Mouse (Mus musculus) heart, embryonic 14.5 days (tissue): ENCODE data around the gene Tmem150b. TPM values are rescaled to one million over a fixed set of nuclear protein-coding genes. Genes with fewer than 3 reads are reported as not detected.
A peak's percentile ranks its signal among the peaks of the same experiment; 100 is the strongest.

Experiments
- ATAC-seq: fragments of 200-750 bp; cut with Nextera tagmentation; 2 replicates; pipeline ENCODE4 v1.8.0; 2017; ENCODE audit warnings: low read depth, moderate TSS enrichment; ENCODE audit not compliant: insufficient number of reproducible peaks, insufficient read depth, low FRiP score
- H3K27ac ChIP-seq, 2 experiments: fragments of 200-500 bp in 1 of 2; fragments of 300-500 bp in 1 of 2; sonication (generic) in 1 of 2; replicated peaks in 1 of 2; 2 replicates each; pipeline ENCODE4 v1.5.1; 2012 to 2014; ENCODE audit warnings: low read depth in 2 of 2, low read length in 2 of 2, control low read depth in 1 of 2, mild to moderate bottlenecking in 1 of 2, mixed read lengths in 1 of 2; ENCODE audit not compliant: control insufficient read depth in 1 of 2, insufficient read depth in 1 of 2
- H3K27me3 ChIP-seq: fragments of 300-500 bp; sonication (generic); 2 replicates; pipeline ENCODE4 v1.6.1; 2014; ENCODE audit warnings: mild to moderate bottlenecking, low read length, control low read depth; ENCODE audit not compliant: control insufficient read depth, insufficient read depth
- H3K36me3 ChIP-seq: fragments of 300-500 bp; sonication (generic); 2 replicates; pipeline ENCODE4 v1.6.1; 2014; ENCODE audit warnings: mild to moderate bottlenecking, control low read depth, low read length, mixed read lengths; ENCODE audit not compliant: control insufficient read depth, insufficient read depth
- H3K4me1 ChIP-seq, 2 experiments: fragments of 200-500 bp in 1 of 2; fragments of 300-500 bp in 1 of 2; sonication (generic) in 1 of 2; 2 replicates each; pipeline ENCODE4 v1.6.1; 2012 to 2014; ENCODE audit warnings: low read length in 2 of 2, control low read depth in 1 of 2, mixed read lengths in 1 of 2; ENCODE audit not compliant: control insufficient read depth in 2 of 2, insufficient read depth in 2 of 2
- H3K4me2 ChIP-seq: fragments of 300-500 bp; sonication (generic); 2 replicates; pipeline ENCODE4 v1.6.1; 2014; ENCODE audit warnings: mild to moderate bottlenecking, low read length
- H3K4me3 ChIP-seq, 2 experiments: fragments of 200-500 bp in 1 of 2; fragments of 300-500 bp in 1 of 2; sonication (generic) in 1 of 2; 2 replicates each; pipeline ENCODE4 v1.5.1; 2012 to 2014; ENCODE audit warnings: low read length in 2 of 2, mild to moderate bottlenecking in 2 of 2, control low read depth in 1 of 2, low read depth in 1 of 2, moderate library complexity in 1 of 2; ENCODE audit not compliant: control insufficient read depth in 1 of 2, insufficient read depth in 1 of 2
- H3K9ac ChIP-seq: fragments of 300-500 bp; sonication (generic); 2 replicates; pipeline ENCODE4 v1.6.1; 2014; ENCODE audit warnings: mild to moderate bottlenecking, low read length
- H3K9me3 ChIP-seq: fragments of 300-500 bp; sonication (generic); 2 replicates; pipeline ENCODE4 v1.6.1; 2016; ENCODE audit warnings: low read length, control low read depth; ENCODE audit not compliant: control insufficient read depth
- WGBS: fragments of 180-500 bp; shearing (Covaris S2); extraction: QIAGEN DNeasy Blood & Tissue Kit; methylation state at CpG from one replicate; pipeline ENCODE4 v1.1.7; 2014; 5-methylcytosine and 5-hydroxymethylcytosine counted together
- polyA plus RNA-seq: library from polyadenylated mRNA; unstranded; fragments of >200 nt; fragmentation: Nextera tagmentation; extraction: Ambion mirVana; gene quantifications from 2 replicates; pipeline ENCODE4 v1.2.1, GENCODE M21; 2014

Tmem150b gene
- polyA plus RNA-seq, 1 experiment from 2014 or later, result 0.08 TPM

GRCm38 (mm10) chr7:4690951-4691653, 33.9 kb downstream of the Tmem150b start:
- Histone ChIP-seq H3K4me3 (peak overlapping the region; percentile 61 to 81), H3K27ac (peak overlapping the region; percentile 33 to 81; a peak in 3 of 4 replicates), H3K27me3 (no peaks in the 10 kb centered on the region), H3K4me2 (peak overlapping the region; percentile 95), H3K9me3 (no peaks in the 10 kb centered on the region), H3K4me1 (peaks cover 0 to 6% of the 10 kb centered on the region in 2 experiments; a peak in 2 of 4 replicates), H3K9ac (peak overlapping the region; percentile 97), H3K36me3 (peaks cover 32% of the 10 kb centered on the region)
- WGBS, result 10% methylated on average over 23 of the region's 35 CpGs
- ATAC-seq, result 0 out of 2 replicates have a peak, but pooled peaks have one; percentile 12

- Histone ChIP-seq H3K27me3 (no peaks in the 10 kb centered on the region), H3K9ac (peak within 1 kb of the TSS; percentile 97), H3K36me3 (peaks cover 27% of the 10 kb centered on the region), H3K27ac (peak within 1 kb of the TSS; percentile 33 to 81; a peak in 3 of 4 replicates), H3K4me1 (peaks cover 0 to 6% of the 10 kb centered on the region in 2 experiments; a peak in 2 of 4 replicates), H3K4me2 (peak within 1 kb of the TSS; percentile 95), H3K9me3 (no peaks in the 10 kb centered on the region), H3K4me3 (peak within 1 kb of the TSS; percentile 61 to 81)
- peak; percentile 29; the same call in 1 of the 2 replicates for ATAC-seq
- WGBS, result under 1% methylated on average over 12 of the region's 18 CpGs
These were observed 34.7 kb downstream of the Tmem150b start, which contains the start of gene Brsk1 for GRCm38 (mm10) chr7:4690387-4690786. TSS of gene Brsk1 (plus strand) at chr7:4690604.

- Histone ChIP-seq H3K4me1 (peaks cover 4 to 7% of the 10 kb centered on the region in 2 experiments), H3K4me2 (peak within 1 kb of the TSS; percentile 88), H3K9ac (peak within 1 kb of the TSS; percentile 64), H3K27ac (peak within 1 kb of the TSS; percentile 43 to 63), H3K27me3 (no peaks in the 10 kb centered on the region), H3K9me3 (no peaks in the 10 kb centered on the region), H3K4me3 (peak within 1 kb of the TSS; percentile 59 to 98), H3K36me3 (peaks cover 24% of the 10 kb centered on the region)
- 0% methylated on average over 32 of the region's 32 CpGs for WGBS
- ATAC-seq, result peak; percentile 96
These were observed 40.2 kb downstream of the Tmem150b start, which contains the start of gene Hspbp1 for GRCm38 (mm10) chr7:4684632-4685417. TSS of gene Hspbp1 (minus strand) at chr7:4685068.

GRCm38 (mm10) chr7:4684203-4684602, 40.8 kb downstream of the Tmem150b start:
- WGBS, result 3% methylated on average over 13 of the region's 13 CpGs
- Histone ChIP-seq H3K27me3 (no peaks in the 10 kb centered on the region), H3K4me3 (peak overlapping the region; percentile 59 to 98), H3K9ac (peak overlapping the region; percentile 64), H3K4me1 (peaks cover 4 to 7% of the 10 kb centered on the region in 2 experiments), H3K9me3 (no peaks in the 10 kb centered on the region), H3K27ac (peak overlapping the region in 1 of 2 experiments; percentile 63; a peak in 1 of 4 replicates), H3K36me3 (peaks cover 28% of the 10 kb centered on the region), H3K4me2 (peak overlapping the region; percentile 88)
- ATAC-seq, result no peak

- Histone ChIP-seq H3K36me3 (peaks cover 34% of the 10 kb centered on the region), H3K4me2 (no peak overlapping the region), H3K4me1 (peaks cover 4 to 7% of the 10 kb centered on the region in 2 experiments), H3K9me3 (no peaks in the 10 kb centered on the region), H3K27me3 (no peaks in the 10 kb centered on the region), H3K9ac (no peak overlapping the region), H3K4me3 (no peak overlapping the region), H3K27ac (no peak overlapping the region)
- WGBS, result 83% methylated on average over 5 of the region's 5 CpGs
- no peak for ATAC-seq
These were observed 41.7 kb downstream of the Tmem150b start for GRCm38 (mm10) chr7:4683307-4683706.

- H3K4me1 ChIP-seq, result no peaks in the 10 kb centered on the region; a peak in 2 of 4 replicates
- H3K9me3 ChIP-seq, result no peaks in the 10 kb centered on the region
- H3K9ac ChIP-seq, result no peak overlapping the region
- 67% methylated on average over 7 of the region's 7 CpGs for WGBS
- H3K4me2 ChIP-seq, result no peak overlapping the region
- no peak for ATAC-seq
- H3K27me3 ChIP-seq, result no peaks in the 10 kb centered on the region
- no peak overlapping the region for H3K27ac ChIP-seq
- H3K36me3 ChIP-seq, result peaks cover 76% of the 10 kb centered on the region
- no peak overlapping the region for H3K4me3 ChIP-seq
These were observed 49.8 kb downstream of the Tmem150b start for GRCm38 (mm10) chr7:4675200-4675599.

- H3K9me3 ChIP-seq, result no peaks in the 10 kb centered on the region
- ATAC-seq, result no peak
- H3K4me2 ChIP-seq, result no peak overlapping the region
- no peak overlapping the region for H3K9ac ChIP-seq
- H3K4me3 ChIP-seq, result no peak overlapping the region
- peaks cover 73% of the 10 kb centered on the region for H3K36me3 ChIP-seq
- WGBS, result 90% methylated on average over 12 of the region's 12 CpGs
- no peak overlapping the region for H3K27ac ChIP-seq
- no peaks in the 10 kb centered on the region; a peak in 2 of 4 replicates for H3K4me1 ChIP-seq
- no peaks in the 10 kb centered on the region for H3K27me3 ChIP-seq
These were observed 50.8 kb downstream of the Tmem150b start for GRCm38 (mm10) chr7:4674114-4674731.
